Mouse (Mus musculus) cerebellum, adult (tissue): ENCODE measurements at regions not wholly inside any gene's neighbourhood (a gene's known extent, or its start where the extent isn't known, plus 50 kb on each side); places are given as distances from the start of the nearest gene placed in this dataset.

Experiments
- ATAC-seq: cut with Nextera tagmentation; 2 replicates; pipeline ENCODE4 v1.9.2; 2017; ENCODE audit warnings: mild to moderate bottlenecking, moderate library complexity, mixed read lengths; ENCODE audit not compliant: insufficient number of reproducible peaks, low FRiP score, low TSS enrichment

DNA sequence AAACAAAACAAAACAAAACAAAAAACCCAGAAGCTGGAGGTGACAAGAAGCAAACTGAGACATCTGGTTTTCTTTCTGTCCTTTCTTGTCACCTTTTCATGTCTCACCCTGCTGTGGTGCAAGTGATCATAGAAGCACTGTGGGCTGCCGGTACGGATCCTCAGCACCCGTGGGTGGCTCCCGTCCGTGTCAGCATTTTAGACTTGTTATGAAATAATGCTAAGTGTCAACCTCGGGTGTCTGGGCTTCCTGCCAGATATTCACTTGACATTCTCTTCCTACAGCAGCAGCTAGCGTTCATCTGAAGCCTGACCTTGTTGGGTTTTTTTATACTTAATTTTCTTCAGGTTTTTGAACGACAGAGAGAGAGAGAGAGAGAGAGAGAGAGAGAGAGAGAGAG is 404.7 kb downstream of the Pla2g4a start:
- ATAC-seq: peak; percentile 80

DNA sequence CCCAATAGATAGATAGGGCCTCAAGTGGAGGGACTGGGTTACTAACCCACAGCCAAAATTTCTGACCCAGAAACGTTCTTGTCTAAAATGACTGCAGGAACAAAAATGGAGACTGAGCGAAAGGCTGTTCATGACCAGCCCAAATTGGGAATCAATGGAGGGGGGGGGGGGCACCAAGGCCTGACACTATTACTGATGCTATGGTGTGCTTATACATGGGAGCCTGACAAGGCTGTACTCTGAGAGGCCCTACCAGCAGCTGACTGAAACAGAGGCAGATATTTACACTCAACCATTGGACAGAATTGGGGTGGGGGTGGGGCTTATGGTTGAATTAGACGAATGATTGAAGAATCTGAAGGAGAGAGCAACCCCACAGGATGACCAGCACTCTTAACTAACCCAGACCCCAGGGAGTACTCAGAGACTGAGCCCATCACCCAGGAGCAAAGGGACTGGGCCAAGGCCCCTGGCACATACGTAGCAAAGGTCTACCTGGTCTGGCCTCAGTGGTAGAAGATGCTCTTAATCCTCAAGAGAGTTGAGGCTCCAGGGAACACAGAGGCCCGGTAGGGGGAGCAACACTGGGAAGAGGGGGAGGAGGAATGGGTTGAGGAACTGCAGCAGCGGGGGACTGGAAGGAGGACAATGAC is 405.6 kb downstream of the Pla2g4a start:
- peak; percentile 26; the same call in 1 of the 2 replicates for ATAC-seq

DNA sequence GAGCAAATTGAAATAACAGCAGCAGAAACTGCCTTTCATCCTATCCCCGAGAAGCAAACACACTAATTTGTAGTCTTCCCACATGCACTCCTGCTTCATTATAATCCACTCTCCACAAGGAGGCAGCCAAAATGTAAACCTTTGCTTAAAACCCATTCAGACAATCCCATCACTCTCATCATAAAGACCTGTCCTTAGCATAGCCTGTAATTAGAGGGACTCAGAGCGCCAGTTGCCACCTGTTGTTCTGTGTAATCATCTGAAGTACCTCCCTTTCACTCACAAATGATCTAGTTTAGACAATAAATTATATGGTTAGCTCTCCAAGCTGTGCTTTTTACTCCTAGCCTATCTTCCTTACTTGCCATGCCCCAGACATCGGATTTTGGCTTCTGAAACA is 415.0 kb downstream of the Pla2g4a start:
- no peak for ATAC-seq

DNA sequence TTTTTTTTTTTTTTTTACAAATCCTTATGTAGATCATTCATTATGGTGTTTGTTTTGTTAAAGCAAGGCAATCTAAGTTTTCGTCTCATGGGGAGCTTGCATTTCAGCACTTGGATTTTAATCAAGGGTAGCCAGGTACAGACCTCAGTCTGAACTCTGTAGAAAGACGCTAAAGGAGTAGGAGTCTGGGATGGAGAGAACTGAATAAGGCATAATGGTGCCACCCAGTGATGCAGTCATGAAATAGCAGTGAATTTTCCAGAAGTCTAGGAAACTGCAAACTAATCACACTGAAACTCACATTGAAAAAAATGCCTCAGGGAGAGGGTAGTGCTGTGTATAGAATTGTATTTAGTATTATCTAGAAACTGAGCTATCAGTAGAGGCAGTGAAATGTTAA is 419.7 kb downstream of the Pla2g4a start:
- peak; percentile 77; the same call in 1 of the 2 replicates for ATAC-seq

DNA sequence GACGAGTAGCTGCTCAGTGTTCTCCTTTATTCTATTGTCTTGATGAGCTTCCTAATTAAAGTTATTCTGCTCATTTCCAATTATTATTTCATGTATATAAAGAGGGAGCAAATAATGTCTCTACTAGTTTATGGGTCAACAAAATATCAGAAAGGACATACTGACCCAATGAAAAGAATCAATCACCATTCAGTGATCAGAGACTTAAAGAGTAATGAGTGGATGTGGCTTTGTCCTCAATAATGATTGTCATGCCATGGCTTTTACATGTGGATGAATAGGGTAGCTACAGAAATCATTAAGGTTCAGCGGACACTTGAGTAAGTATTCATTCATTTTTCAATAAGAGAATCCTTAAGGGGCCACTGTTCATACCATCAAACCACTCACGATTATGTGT is 427.4 kb downstream of the Pla2g4a start:
- ATAC-seq: no peak
